Mouse (Mus musculus) lung, embryonic 14.5 days (tissue): Measurements from ENCODE around the gene 4931406P16Rik. TPM values are rescaled to one million over a fixed set of nuclear protein-coding genes. Genes with fewer than 3 reads are reported as not detected.

Source experiments
- ATAC-seq: fragments of 200-750 bp; cut with Nextera tagmentation; 2 replicates; pipeline ENCODE4 v1.8.0; 2017; ENCODE audit warnings: mild to moderate bottlenecking, moderate TSS enrichment, moderate library complexity; ENCODE audit not compliant: insufficient read depth
- DNase-seq: peaks from one replicate; pipeline ENCODE4 v3.0.0-alpha.2; 2015
- H3K27ac ChIP-seq: fragments of 300-500 bp; sonication (generic); 2 replicates; pipeline ENCODE4 v1.5.1; 2014; ENCODE audit warnings: low read depth, mild to moderate bottlenecking, moderate library complexity
- H3K27me3 ChIP-seq: fragments of 300-500 bp; sonication (generic); 2 replicates; pipeline ENCODE4 v1.6.1; 2014; ENCODE audit warnings: low read length, control low read depth; ENCODE audit not compliant: insufficient read depth
- H3K36me3 ChIP-seq: fragments of 300-500 bp; sonication (generic); 2 replicates; pipeline ENCODE4 v1.6.1; 2014; ENCODE audit warnings: control low read depth; ENCODE audit not compliant: insufficient read depth
- H3K4me1 ChIP-seq: fragments of 300-500 bp; sonication (generic); 2 replicates; pipeline ENCODE4 v1.6.1; 2014; ENCODE audit warnings: antibody characterized with exemption, control low read depth; ENCODE audit not compliant: insufficient read depth
- H3K4me2 ChIP-seq: fragments of 300-500 bp; sonication (generic); 2 replicates; pipeline ENCODE4 v1.6.1; 2014; ENCODE audit warnings: mild to moderate bottlenecking
- H3K4me3 ChIP-seq: fragments of 300-500 bp; sonication (generic); 2 replicates; pipeline ENCODE4 v1.5.1; 2014; ENCODE audit warnings: low read depth, low read length
- H3K9ac ChIP-seq: fragments of 300-500 bp; sonication (generic); 2 replicates; pipeline ENCODE4 v1.6.1; 2014
- H3K9me3 ChIP-seq: fragments of 300-500 bp; sonication (generic); 2 replicates; pipeline ENCODE4 v1.6.1; 2016; ENCODE audit warnings: low read depth, low read length, control low read depth
- CTCF ChIP-seq: IDR thresholded peaks from 2 replicates; pipeline ENCODE4 v1.5.1; 2016; ENCODE audit warnings: antibody characterized with exemption, low read depth
- WGBS: fragments of 180-500 bp; shearing (Covaris S2); extraction: QIAGEN DNeasy Blood & Tissue Kit; methylation state at CpG from one replicate; pipeline ENCODE4 v1.1.7; 2014; 5-methylcytosine and 5-hydroxymethylcytosine counted together
- polyA plus RNA-seq: library from polyadenylated mRNA; unstranded; fragments of >200 nt; fragmentation: Nextera tagmentation; extraction: Ambion mirVana; gene quantifications from 2 replicates; pipeline ENCODE4 v1.2.1, GENCODE M21; 2014

Gene 4931406P16Rik
- polyA plus RNA-seq, 1 experiment from 2014 or later, result 54.7 TPM

GRCm38 (mm10) chr7:34200829-34201228, 112.5 kb downstream of the 4931406P16Rik start:
- no peaks in the 10 kb centered on the region for H3K9me3 ChIP-seq

GRCm38 (mm10) chr7:34198346-34198745, 115.0 kb downstream of the 4931406P16Rik start:
- peak; percentile 52 for TF ChIP-seq CTCF
- no peak overlapping the region for H3K4me3 ChIP-seq
- no peak for ATAC-seq
- no peaks in the 10 kb centered on the region for H3K4me1 ChIP-seq
- no peak overlapping the region for H3K27ac ChIP-seq
- H3K4me2 ChIP-seq, result no peak overlapping the region
- DNase-seq, result peak; percentile 58
- no peak overlapping the region for H3K9ac ChIP-seq
- H3K27me3 ChIP-seq, result no peaks in the 10 kb centered on the region
- no peaks in the 10 kb centered on the region for H3K9me3 ChIP-seq
- H3K36me3 ChIP-seq, result peaks cover 33% of the 10 kb centered on the region
- 36% methylated on average over 3 of the region's 3 CpGs for WGBS

More at GRCm38 (mm10) chr7:34200829-34201228, 112.5 kb downstream of the 4931406P16Rik start:
- H3K27ac ChIP-seq, result no peak overlapping the region
- ATAC-seq, result no peak
- H3K4me3 ChIP-seq, result no peak overlapping the region
- H3K9ac ChIP-seq, result no peak overlapping the region
- WGBS, result 99% methylated on average over 2 of the region's 2 CpGs
- peaks cover 51% of the 10 kb centered on the region for H3K36me3 ChIP-seq
- no peaks in the 10 kb centered on the region for H3K4me1 ChIP-seq
- no peak for DNase-seq
- no peaks in the 10 kb centered on the region for H3K27me3 ChIP-seq
- no peak for TF ChIP-seq CTCF
- H3K4me2 ChIP-seq, result no peak overlapping the region

- Histone ChIP-seq H3K9me3 (no peaks in the 10 kb centered on the region), H3K4me3 (peak within 1 kb of the TSS; percentile 98), H3K4me2 (peak within 1 kb of the TSS; percentile 82), H3K36me3 (peaks cover 30% of the 10 kb centered on the region), H3K9ac (peak within 1 kb of the TSS; percentile 89), H3K4me1 (no peaks in the 10 kb centered on the region), H3K27me3 (no peaks in the 10 kb centered on the region), H3K27ac (peak within 1 kb of the TSS; percentile 65; the same call in 1 of the 2 replicates)
- DNase-seq (peak; percentile 95), ATAC-seq (peak; percentile 94)
- 2% methylated on average over 70 of the region's 70 CpGs for WGBS
- no peak for TF ChIP-seq CTCF
Observed at GRCm38 (mm10) chr7:34196132-34197128, 116.9 kb downstream of the 4931406P16Rik start, which contains the start of gene Pdcd2l. Pdcd2l (minus strand) TSS chr7:34196661.

- DNase-seq (peak; percentile 19), ATAC-seq (no peak; the same call in 1 of the 2 replicates)
- Histone ChIP-seq H3K4me1 (no peaks in the 10 kb centered on the region), H3K36me3 (peaks cover 22% of the 10 kb centered on the region; the same call in 1 of the 2 replicates), H3K4me2 (peak overlapping the region; percentile 82), H3K27ac (0 out of 2 replicates have a peak overlapping the region, but pooled peaks have one; percentile 65), H3K9ac (peak overlapping the region; percentile 89), H3K4me3 (peak overlapping the region; percentile 98), H3K27me3 (no peaks in the 10 kb centered on the region), H3K9me3 (no peaks in the 10 kb centered on the region)
- peak; percentile 39; the same call in 1 of the 2 replicates for TF ChIP-seq CTCF
- WGBS, result 45% methylated on average over 3 of the region's 3 CpGs
Observed at GRCm38 (mm10) chr7:34195632-34196031, 117.7 kb downstream of the 4931406P16Rik start.

- Histone ChIP-seq H3K4me1 (no peaks in the 10 kb centered on the region), H3K4me2 (no peak overlapping the region), H3K27me3 (no peaks in the 10 kb centered on the region), H3K9ac (no peak overlapping the region), H3K27ac (no peak overlapping the region), H3K9me3 (no peaks in the 10 kb centered on the region), H3K36me3 (peaks cover 43% of the 10 kb centered on the region), H3K4me3 (no peak overlapping the region)
- WGBS, result 90% methylated on average over 6 of the region's 6 CpGs
- DNase-seq (no peak), ATAC-seq (no peak)
- TF ChIP-seq CTCF, result no peak
Observed at GRCm38 (mm10) chr7:34192825-34193224, 120.5 kb downstream of the 4931406P16Rik start.

- Histone ChIP-seq H3K4me2 (no peak overlapping the region), H3K4me3 (no peak overlapping the region), H3K9ac (no peak overlapping the region), H3K4me1 (no peaks in the 10 kb centered on the region), H3K27me3 (no peaks in the 10 kb centered on the region), H3K27ac (no peak overlapping the region), H3K9me3 (no peaks in the 10 kb centered on the region), H3K36me3 (peaks cover 66% of the 10 kb centered on the region)
- ATAC-seq (no peak), DNase-seq (no peak)
- WGBS, result 85% methylated on average over 12 of the region's 12 CpGs
- TF ChIP-seq CTCF, result no peak
Observed at GRCm38 (mm10) chr7:34189376-34189989, 123.9 kb downstream of the 4931406P16Rik start.

Other genes starting within 250 kb of the 4931406P16Rik start
- gene Scgb1b30, start 218.1 kb downstream of the 4931406P16Rik start, polyA plus RNA-seq, result not detected in 2 replicates
- gene Wtip, start 180.3 kb downstream of the 4931406P16Rik start, polyA plus RNA-seq, result 7.1 and 10.1 TPM in 2 replicates
- gene Uba2, start 144.0 kb downstream of the 4931406P16Rik start, polyA plus RNA-seq, result 229 and 231 TPM in 2 replicates
- gene Pdcd2l, start 116.9 kb downstream of the 4931406P16Rik start, polyA plus RNA-seq, result 53.7 and 54.1 TPM in 2 replicates
- 260 and 268 TPM in 2 replicates for gene Gpi1, start 83.2 kb downstream of the 4931406P16Rik start, polyA plus RNA-seq
- 0.88 TPM in 1 of 2 replicates, not detected in the other for gene Gm6096, start 62.5 kb downstream of the 4931406P16Rik start, polyA plus RNA-seq
- 58.2 and 58.7 TPM in 2 replicates for gene Lsm14a, start 79.8 kb upstream of the 4931406P16Rik start, polyA plus RNA-seq